Mouse (Mus musculus) lung, adult 2 months (tissue): Measurements from ENCODE around the gene Rph3a.

ENCODE experiments used
- CTCF ChIP-seq: fragments of 200-500 bp; IDR thresholded peaks from 2 replicates; pipeline ENCODE4 v1.5.1; 2011; ENCODE audit warnings: mild to moderate bottlenecking, low read length, control low read depth; ENCODE audit not compliant: insufficient read depth
- POLR2A ChIP-seq: fragments of 200-500 bp; IDR thresholded peaks from 2 replicates; pipeline ENCODE4 v1.6.1; 2011; ENCODE audit warnings: low read depth, mild to moderate bottlenecking, control low read depth, low read length, borderline replicate concordance; ENCODE audit errors: extremely low read depth

GRCm38 (mm10) chr5:121017699-121018098, 7.8 kb upstream of the Rph3a start:
- no peak for TF ChIP-seq CTCF
- TF ChIP-seq POLR2A, result no peak
